Mouse (Mus musculus) skeletal muscle tissue, adult 2 months (tissue): ENCODE results near the gene Rufy4.

ENCODE experiments used
- DNase-seq: peaks from one replicate; pipeline ENCODE4 v3.0.0-alpha.2; 2012; ENCODE audit warnings: low read depth, low spot score

Rufy4 gene

GRCm38 (mm10) chr1:74196621-74197419, 71.5 kb downstream of the Rufy4 start:
- DNase-seq: no peak
